Mouse (Mus musculus): ENCODE data around the gene Dctd. TPM values are rescaled to one million over a fixed set of nuclear protein-coding genes. Genes with fewer than 3 reads are reported as not detected.

Gene Dctd
- polyA plus RNA-seq, 1 experiment: 2.7 TPM

GRCm38 (mm10) chr8:48097131-48097794, 1.6 kb upstream of the Dctd start:
- Histone ChIP-seq H3K36me3 (ENCODE audit: control insufficient read depth, insufficient read depth, low read length) (no peaks in the 10 kb centered on the region), H3K27me3 (ENCODE audit: control insufficient read depth, insufficient read depth, low read length) (no peaks in the 10 kb centered on the region), H3K4me3 (ENCODE audit: control insufficient read depth, low read depth, low read length) (peak overlapping the region; percentile 17), H3K27ac (ENCODE audit: control insufficient read depth, insufficient read depth, low read depth, low read length) (no peak overlapping the region; the same call in 1 of the 2 replicates), H3K4me1 (ENCODE audit: control insufficient read depth, insufficient read depth, low read length) (peaks cover 12% of the 10 kb centered on the region)
- TF ChIP-seq CTCF (IDR thresholded peaks at IDR 0.05; ENCODE audit: control insufficient read depth, insufficient read depth, insufficient replicate concordance, low read depth, low read length): peak; percentile 19; the same call in 1 of the 2 replicates
- no peak for TF ChIP-seq POLR2A (IDR thresholded peaks at IDR 0.05; ENCODE audit: control insufficient read depth, low read depth, low read length)

GRCm38 (mm10) chr8:48098081-48098639, 732 bp upstream of the Dctd start:
- Histone ChIP-seq H3K36me3 (ENCODE audit: control insufficient read depth, insufficient read depth, low read length) (no peaks in the 10 kb centered on the region), H3K27me3 (ENCODE audit: control insufficient read depth, insufficient read depth, low read length) (no peaks in the 10 kb centered on the region), H3K4me1 (ENCODE audit: control insufficient read depth, insufficient read depth, low read length) (peaks cover 12% of the 10 kb centered on the region), H3K27ac (ENCODE audit: control insufficient read depth, insufficient read depth, low read depth, low read length) (no peak overlapping the region), H3K4me3 (ENCODE audit: control insufficient read depth, low read depth, low read length) (no peak overlapping the region)
- TF ChIP-seq POLR2A (IDR thresholded peaks at IDR 0.05; ENCODE audit: control insufficient read depth, low read depth, low read length): no peak

GRCm38 (mm10) chr8:48100100-48100787, 1.4 kb downstream of the Dctd start:
- no peaks in the 10 kb centered on the region for H3K27me3 ChIP-seq (ENCODE audit: control insufficient read depth, insufficient read depth, low read length)
- peaks cover 12% of the 10 kb centered on the region for H3K4me1 ChIP-seq (ENCODE audit: control insufficient read depth, insufficient read depth, low read length)
- no peak overlapping the region for H3K4me3 ChIP-seq (ENCODE audit: control insufficient read depth, low read depth, low read length)
- H3K36me3 ChIP-seq (ENCODE audit: control insufficient read depth, insufficient read depth, low read length): no peaks in the 10 kb centered on the region
- TF ChIP-seq CTCF (IDR thresholded peaks at IDR 0.05; ENCODE audit: control insufficient read depth, insufficient read depth, insufficient replicate concordance, low read depth, low read length) (no peak), POLR2A (IDR thresholded peaks at IDR 0.05; ENCODE audit: control insufficient read depth, low read depth, low read length) (no peak)
- H3K27ac ChIP-seq (ENCODE audit: control insufficient read depth, insufficient read depth, low read depth, low read length): no peak overlapping the region

- no peak overlapping the region for H3K27ac ChIP-seq (ENCODE audit: control insufficient read depth, insufficient read depth, low read depth, low read length)
- TF ChIP-seq CTCF (IDR thresholded peaks at IDR 0.05; ENCODE audit: control insufficient read depth, insufficient read depth, insufficient replicate concordance, low read depth, low read length) (no peak), POLR2A (IDR thresholded peaks at IDR 0.05; ENCODE audit: control insufficient read depth, low read depth, low read length) (no peak)
These were observed 10.5 kb downstream of the Dctd start for GRCm38 (mm10) chr8:48109373-48109855.

GRCm38 (mm10) chr8:48109856-48110780, 11.2 kb downstream of the Dctd start:
- no peak for TF ChIP-seq CTCF (IDR thresholded peaks at IDR 0.05; ENCODE audit: control insufficient read depth, insufficient read depth, insufficient replicate concordance, low read depth, low read length)
- TF ChIP-seq POLR2A (IDR thresholded peaks at IDR 0.05; ENCODE audit: control insufficient read depth, low read depth, low read length): no peak
- Histone ChIP-seq H3K27me3 (ENCODE audit: control insufficient read depth, insufficient read depth, low read length) (no peaks in the 10 kb centered on the region), H3K27ac (ENCODE audit: control insufficient read depth, insufficient read depth, low read depth, low read length) (no peak overlapping the region), H3K4me1 (ENCODE audit: control insufficient read depth, insufficient read depth, low read length) (peaks cover 9% of the 10 kb centered on the region), H3K4me3 (ENCODE audit: control insufficient read depth, low read depth, low read length) (peak overlapping the region; percentile 90), H3K36me3 (ENCODE audit: control insufficient read depth, insufficient read depth, low read length) (no peaks in the 10 kb centered on the region)

More at GRCm38 (mm10) chr8:48109373-48109855, 10.5 kb downstream of the Dctd start:
- Histone ChIP-seq H3K36me3 (ENCODE audit: control insufficient read depth, insufficient read depth, low read length) (no peaks in the 10 kb centered on the region), H3K27me3 (ENCODE audit: control insufficient read depth, insufficient read depth, low read length) (no peaks in the 10 kb centered on the region), H3K4me3 (ENCODE audit: control insufficient read depth, low read depth, low read length) (peak overlapping the region; percentile 90), H3K4me1 (ENCODE audit: control insufficient read depth, insufficient read depth, low read length) (peaks cover 9% of the 10 kb centered on the region)

GRCm38 (mm10) chr8:48114591-48114990, 15.7 kb downstream of the Dctd start:
- H3K36me3 ChIP-seq (ENCODE audit: control insufficient read depth, insufficient read depth, low read length): no peaks in the 10 kb centered on the region
- no peaks in the 10 kb centered on the region for H3K27me3 ChIP-seq (ENCODE audit: control insufficient read depth, insufficient read depth, low read length)
- no peak overlapping the region for H3K27ac ChIP-seq (ENCODE audit: control insufficient read depth, insufficient read depth, low read depth, low read length)
- no peak overlapping the region for H3K4me3 ChIP-seq (ENCODE audit: control insufficient read depth, low read depth, low read length)
- TF ChIP-seq CTCF (IDR thresholded peaks at IDR 0.05; ENCODE audit: control insufficient read depth, insufficient read depth, insufficient replicate concordance, low read depth, low read length) (no peak), POLR2A (IDR thresholded peaks at IDR 0.05; ENCODE audit: control insufficient read depth, low read depth, low read length) (no peak)
- peaks cover 8% of the 10 kb centered on the region for H3K4me1 ChIP-seq (ENCODE audit: control insufficient read depth, insufficient read depth, low read length)
